Mouse (Mus musculus): ENCODE measurements around the gene Myo6. TPM values are rescaled to one million over a fixed set of nuclear protein-coding genes. Genes with fewer than 3 reads are reported as not detected.
"Not testable (repeated sequence)": the region's sequence is repeated elsewhere in the genome, so short reads cannot be mapped to it uniquely, and the experiment has no call there.

The Myo6 gene
- polyA plus RNA-seq, 1 experiment: 36.8 TPM

GRCm38 (mm10) chr9:80307629-80308028, 142.8 kb downstream of the Myo6 start:
- Histone ChIP-seq H3K27me3 (ENCODE audit: control insufficient read depth, insufficient read depth, low read length) (no peaks in the 10 kb centered on the region), H3K4me1 (ENCODE audit: control insufficient read depth, insufficient read depth, insufficient read length, low read length) (no peaks in the 10 kb centered on the region), H3K4me3 (ENCODE audit: low read depth, low read length) (no peak overlapping the region), H3K36me3 (ENCODE audit: control insufficient read depth, insufficient read depth, low read length) (peaks cover 44% of the 10 kb centered on the region), H3K27ac (ENCODE audit: insufficient read depth, low read depth, low read length) (no peak overlapping the region)
- 92% methylated on average over 13 of the region's 13 CpGs for WGBS
- TF ChIP-seq POLR2A (IDR thresholded peaks at IDR 0.05; ENCODE audit: low read depth, low read length) (no peak), CTCF (IDR thresholded peaks at IDR 0.05; ENCODE audit: extremely low read depth, insufficient read length, insufficient replicate concordance, low read depth, low read length) (no peak)

- H3K36me3 ChIP-seq (ENCODE audit: control insufficient read depth, insufficient read depth, low read length): peaks cover 17% of the 10 kb centered on the region
- 37% methylated on average over 5 of the region's 5 CpGs for WGBS
- no peaks in the 10 kb centered on the region for H3K27me3 ChIP-seq (ENCODE audit: control insufficient read depth, insufficient read depth, low read length)
- no peaks in the 10 kb centered on the region for H3K4me1 ChIP-seq (ENCODE audit: control insufficient read depth, insufficient read depth, insufficient read length, low read length)
- TF ChIP-seq POLR2A (IDR thresholded peaks at IDR 0.05; ENCODE audit: low read depth, low read length) (no peak), CTCF (IDR thresholded peaks at IDR 0.05; ENCODE audit: extremely low read depth, insufficient read length, insufficient replicate concordance, low read depth, low read length) (no peak)
- H3K4me3 ChIP-seq (ENCODE audit: low read depth, low read length): no peak overlapping the region
- H3K27ac ChIP-seq (ENCODE audit: insufficient read depth, low read depth, low read length): no peak overlapping the region
Measured at GRCm38 (mm10) chr9:80313610-80314009, 148.8 kb downstream of the Myo6 start.

GRCm38 (mm10) chr9:80315922-80316321, 151.1 kb downstream of the Myo6 start:
- Histone ChIP-seq H3K4me1 (ENCODE audit: control insufficient read depth, insufficient read depth, insufficient read length, low read length) (no peaks in the 10 kb centered on the region), H3K4me3 (ENCODE audit: low read depth, low read length) (no peak overlapping the region), H3K36me3 (ENCODE audit: control insufficient read depth, insufficient read depth, low read length) (0 out of 2 replicates have a peak, but pooled peaks cover 4% of the 10 kb centered on the region), H3K27me3 (ENCODE audit: control insufficient read depth, insufficient read depth, low read length) (no peaks in the 10 kb centered on the region), H3K27ac (ENCODE audit: insufficient read depth, low read depth, low read length) (no peak overlapping the region)
- 94% methylated on average over 6 of the region's 6 CpGs for WGBS
- TF ChIP-seq CTCF (IDR thresholded peaks at IDR 0.05; ENCODE audit: extremely low read depth, insufficient read length, insufficient replicate concordance, low read depth, low read length): no peak
- no peak for TF ChIP-seq POLR2A (IDR thresholded peaks at IDR 0.05; ENCODE audit: low read depth, low read length)

- H3K36me3 ChIP-seq (ENCODE audit: control insufficient read depth, insufficient read depth, low read length): 0 out of 2 replicates have a peak, but pooled peaks cover 1% of the 10 kb centered on the region
- no peak overlapping the region for H3K27ac ChIP-seq (ENCODE audit: insufficient read depth, low read depth, low read length)
- no peak for TF ChIP-seq CTCF (IDR thresholded peaks at IDR 0.05; ENCODE audit: extremely low read depth, insufficient read length, insufficient replicate concordance, low read depth, low read length)
- WGBS: 34% methylated on average over 6 of the region's 6 CpGs
- H3K4me3 ChIP-seq (ENCODE audit: low read depth, low read length): no peak overlapping the region
- H3K4me1 ChIP-seq (ENCODE audit: control insufficient read depth, insufficient read depth, insufficient read length, low read length): peaks cover 3% of the 10 kb centered on the region; the same call in 1 of the 2 replicates
- H3K27me3 ChIP-seq (ENCODE audit: control insufficient read depth, insufficient read depth, low read length): no peaks in the 10 kb centered on the region
Measured at GRCm38 (mm10) chr9:80318027-80318426, 153.2 kb downstream of the Myo6 start.

GRCm38 (mm10) chr9:80321051-80321887, 156.4 kb downstream of the Myo6 start:
- not testable (repeated sequence) for H3K4me1 ChIP-seq (ENCODE audit: control insufficient read depth, insufficient read depth, insufficient read length, low read length); H3K27me3 ChIP-seq (ENCODE audit: control insufficient read depth, insufficient read depth, low read length); H3K36me3 ChIP-seq (ENCODE audit: control insufficient read depth, insufficient read depth, low read length); H3K4me3 ChIP-seq (ENCODE audit: low read depth, low read length)
- 98% methylated on average over 2 of the region's 2 CpGs for WGBS
- peak overlapping the region; percentile 22; the same call in 1 of the 2 replicates for H3K27ac ChIP-seq (ENCODE audit: insufficient read depth, low read depth, low read length)

GRCm38 (mm10) chr9:80332153-80332552, 167.3 kb downstream of the Myo6 start:
- WGBS: 21% methylated on average over 14 of the region's 14 CpGs
- H3K4me1 ChIP-seq (ENCODE audit: control insufficient read depth, insufficient read depth, insufficient read length, low read length): peaks cover 5% of the 10 kb centered on the region
- H3K27me3 ChIP-seq (ENCODE audit: control insufficient read depth, insufficient read depth, low read length): no peaks in the 10 kb centered on the region
- peak overlapping the region; percentile 53 for H3K4me3 ChIP-seq (ENCODE audit: low read depth, low read length)
- TF ChIP-seq POLR2A (IDR thresholded peaks at IDR 0.05; ENCODE audit: low read depth, low read length) (no peak), CTCF (IDR thresholded peaks at IDR 0.05; ENCODE audit: extremely low read depth, insufficient read length, insufficient replicate concordance, low read depth, low read length) (peak; percentile 43; the same call in 1 of the 2 replicates)
- no peak overlapping the region for H3K27ac ChIP-seq (ENCODE audit: insufficient read depth, low read depth, low read length)
- no peaks in the 10 kb centered on the region for H3K36me3 ChIP-seq (ENCODE audit: control insufficient read depth, insufficient read depth, low read length)

GRCm38 (mm10) chr9:80333466-80333865, 168.6 kb downstream of the Myo6 start:
- H3K4me3 ChIP-seq (ENCODE audit: low read depth, low read length): no peak overlapping the region
- no peaks in the 10 kb centered on the region for H3K36me3 ChIP-seq (ENCODE audit: control insufficient read depth, insufficient read depth, low read length)
- H3K4me1 ChIP-seq (ENCODE audit: control insufficient read depth, insufficient read depth, insufficient read length, low read length): peaks cover 5% of the 10 kb centered on the region
- no peaks in the 10 kb centered on the region for H3K27me3 ChIP-seq (ENCODE audit: control insufficient read depth, insufficient read depth, low read length)
- no peak overlapping the region for H3K27ac ChIP-seq (ENCODE audit: insufficient read depth, low read depth, low read length)
- 71% methylated on average over 8 of the region's 8 CpGs for WGBS
- no peak for TF ChIP-seq POLR2A (IDR thresholded peaks at IDR 0.05; ENCODE audit: low read depth, low read length)
- TF ChIP-seq CTCF (IDR thresholded peaks at IDR 0.05; ENCODE audit: extremely low read depth, insufficient read length, insufficient replicate concordance, low read depth, low read length): no peak
